Mouse (Mus musculus) ZHBTc4 (cell line): ENCODE results near the gene Tmem163.

ENCODE experiments used
- DNase-seq: peaks from one replicate; pipeline ENCODE4 v3.0.0-alpha.2; 2011; ENCODE audit warnings: low read depth, low spot score

The Tmem163 gene

DNA sequence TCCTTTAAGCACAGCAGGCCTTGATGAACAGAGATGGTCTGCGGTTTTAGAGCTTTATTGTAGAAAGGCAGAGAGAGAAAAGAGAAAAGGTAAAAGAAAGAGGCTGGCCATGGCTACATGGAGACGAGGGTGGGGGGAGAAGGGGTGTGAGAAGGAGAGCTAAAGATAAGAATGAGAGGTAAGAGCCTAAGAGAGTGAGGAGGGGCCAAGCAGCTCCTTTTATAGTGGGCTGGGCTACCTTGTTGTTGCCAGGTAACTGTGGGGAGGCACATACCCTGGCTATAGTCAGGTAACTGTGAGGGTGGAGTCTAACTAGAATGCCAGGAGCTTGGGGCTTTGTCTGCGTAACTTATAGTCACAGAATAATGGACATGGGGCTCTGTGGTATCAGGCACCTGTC lies 110.7 kb downstream of the Tmem163 start:
- no peak for DNase-seq

- no peak for DNase-seq
These were observed 122.9 kb downstream of the Tmem163 start for GRCm38 (mm10) chr1:127556486-127556845.

DNA sequence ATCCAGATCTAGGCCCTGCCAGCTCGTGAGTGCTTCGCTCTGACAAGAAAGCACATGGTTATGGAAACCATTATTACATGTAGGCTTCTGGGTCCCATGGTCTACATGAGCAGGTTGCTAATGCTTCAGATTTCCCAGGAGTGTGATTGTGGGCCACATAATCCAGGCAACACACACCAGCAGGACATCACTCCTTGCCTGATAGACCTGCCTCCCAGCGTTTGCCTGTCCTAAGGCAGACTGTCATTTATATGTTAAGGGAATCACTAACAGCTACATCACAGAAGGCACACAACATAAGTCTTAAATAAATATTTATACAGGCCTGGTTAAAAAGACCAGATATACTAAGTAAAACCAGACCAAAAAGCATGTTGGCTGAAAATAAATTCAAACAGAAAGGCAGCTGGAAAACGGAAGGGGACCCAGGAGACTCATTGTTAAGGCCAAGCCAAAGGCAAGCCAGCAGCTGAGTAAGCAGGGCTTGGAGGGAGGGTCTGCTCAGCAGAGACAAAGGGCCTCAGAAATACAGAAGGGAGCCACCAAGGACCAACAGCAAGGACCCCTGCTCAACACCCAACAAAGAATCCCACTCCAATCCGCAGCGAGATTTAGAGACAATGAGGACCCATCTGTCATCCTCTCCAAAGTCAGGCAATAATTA lies 123.4 kb downstream of the Tmem163 start:
- no peak for DNase-seq

GRCm38 (mm10) chr1:127548078-127548477 lies 131.3 kb downstream of the Tmem163 start:
- DNase-seq, result no peak

- no peak for DNase-seq
These were observed 136.6 kb downstream of the Tmem163 start for GRCm38 (mm10) chr1:127542756-127543155.

DNA sequence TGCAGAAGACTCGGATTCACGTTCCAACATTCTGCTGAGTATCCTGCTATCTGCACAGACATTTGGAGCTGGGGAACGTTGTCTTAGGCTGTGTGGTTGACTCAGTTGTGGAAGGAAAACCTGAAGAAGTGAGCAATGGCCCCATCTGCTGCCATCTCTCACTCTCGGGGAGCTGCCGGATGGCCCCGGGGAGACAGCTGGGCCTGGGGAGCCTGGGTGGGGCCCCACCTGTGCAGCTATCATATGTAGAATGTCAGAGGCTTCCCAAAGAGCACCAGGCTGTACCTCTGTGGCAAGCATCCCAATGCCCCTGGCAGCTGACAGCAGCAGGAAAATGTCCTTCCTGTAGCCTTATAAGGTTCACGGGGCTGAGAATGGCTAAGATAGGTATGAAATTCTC lies 137.4 kb downstream of the Tmem163 start:
- DNase-seq, result no peak

GRCm38 (mm10) chr1:127541522-127541921 lies 137.8 kb downstream of the Tmem163 start:
- DNase-seq, result no peak

- DNase-seq, result peak; percentile 26
These were observed 141.9 kb downstream of the Tmem163 start for GRCm38 (mm10) chr1:127537204-127538038.

GRCm38 (mm10) chr1:127536448-127536847 lies 142.9 kb downstream of the Tmem163 start:
- no peak for DNase-seq

GRCm38 (mm10) chr1:127531723-127532122 lies 147.6 kb downstream of the Tmem163 start:
- no peak for DNase-seq

- peak; percentile 24 for DNase-seq
These were observed 148.3 kb downstream of the Tmem163 start for GRCm38 (mm10) chr1:127530849-127531580.

GRCm38 (mm10) chr1:127523364-127523763 lies 156.0 kb downstream of the Tmem163 start:
- DNase-seq, result no peak

- DNase-seq, result no peak
These were observed 164.5 kb downstream of the Tmem163 start for GRCm38 (mm10) chr1:127514888-127515287.

GRCm38 (mm10) chr1:127514479-127514878 lies 164.9 kb downstream of the Tmem163 start:
- no peak for DNase-seq

DNA sequence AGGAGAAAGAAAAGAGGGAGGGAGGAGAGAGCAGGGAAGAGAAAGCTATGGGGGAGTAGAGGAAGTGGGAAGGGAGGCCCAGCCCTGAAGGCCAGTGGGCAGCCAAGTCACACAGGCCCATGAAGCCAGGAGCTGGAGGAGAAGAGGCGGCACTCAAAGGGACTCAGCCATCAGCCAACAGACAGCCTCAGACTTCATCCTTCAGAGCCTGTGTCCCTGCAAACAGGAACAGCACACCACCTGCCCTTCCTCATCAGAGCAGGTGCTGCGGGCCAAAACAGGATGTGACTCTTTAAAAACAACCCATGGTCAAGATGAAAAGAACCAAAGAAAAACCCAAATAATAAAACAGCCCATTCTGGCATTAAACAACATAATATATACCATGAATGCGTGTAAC lies 165.7 kb downstream of the Tmem163 start:
- DNase-seq, result no peak

GRCm38 (mm10) chr1:127513140-127513539 lies 166.2 kb downstream of the Tmem163 start:
- no peak for DNase-seq

DNA sequence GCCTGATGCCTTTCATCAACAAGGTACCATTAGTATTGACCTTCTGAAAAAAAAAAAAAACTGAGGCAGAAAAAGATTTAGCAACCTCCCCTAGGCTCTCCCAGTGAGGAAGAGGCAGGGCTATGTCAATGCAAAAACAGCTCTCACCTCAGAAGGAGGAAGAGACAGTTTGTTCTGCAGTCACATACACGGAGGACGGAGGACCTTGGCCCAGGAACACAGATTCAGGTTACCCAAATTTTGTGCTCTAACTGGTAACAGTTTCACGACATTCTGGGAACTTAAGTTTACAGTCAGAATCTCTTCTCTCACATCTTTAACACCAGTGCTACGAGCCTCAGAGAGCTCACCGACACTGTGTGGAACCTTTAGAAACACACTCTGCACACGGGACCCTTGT lies 166.6 kb downstream of the Tmem163 start:
- DNase-seq, result no peak

DNA sequence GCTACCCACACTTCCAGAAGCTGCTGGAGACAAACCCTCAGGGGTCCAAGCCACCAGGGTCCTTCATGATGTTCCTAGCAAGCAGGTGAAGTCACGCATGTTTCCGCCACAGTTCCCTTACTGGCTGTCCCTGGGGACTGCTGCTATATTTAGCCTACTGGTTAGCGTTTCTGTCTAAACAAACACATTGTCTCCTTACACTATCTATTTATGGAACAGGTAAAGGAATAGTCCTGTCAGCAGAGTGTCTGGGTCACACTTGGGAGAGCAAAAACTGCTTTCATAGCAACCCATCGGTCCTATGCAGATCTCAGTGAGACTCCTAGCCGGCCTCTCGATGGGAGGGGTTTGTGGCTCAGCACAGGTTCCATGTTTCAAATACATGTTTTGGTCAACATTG lies 168.0 kb downstream of the Tmem163 start:
- no peak for DNase-seq

- DNase-seq, result no peak
These were observed 170.4 kb downstream of the Tmem163 start for GRCm38 (mm10) chr1:127508921-127509320.

GRCm38 (mm10) chr1:127508067-127508739 lies 171.1 kb downstream of the Tmem163 start:
- DNase-seq, result no peak

DNA sequence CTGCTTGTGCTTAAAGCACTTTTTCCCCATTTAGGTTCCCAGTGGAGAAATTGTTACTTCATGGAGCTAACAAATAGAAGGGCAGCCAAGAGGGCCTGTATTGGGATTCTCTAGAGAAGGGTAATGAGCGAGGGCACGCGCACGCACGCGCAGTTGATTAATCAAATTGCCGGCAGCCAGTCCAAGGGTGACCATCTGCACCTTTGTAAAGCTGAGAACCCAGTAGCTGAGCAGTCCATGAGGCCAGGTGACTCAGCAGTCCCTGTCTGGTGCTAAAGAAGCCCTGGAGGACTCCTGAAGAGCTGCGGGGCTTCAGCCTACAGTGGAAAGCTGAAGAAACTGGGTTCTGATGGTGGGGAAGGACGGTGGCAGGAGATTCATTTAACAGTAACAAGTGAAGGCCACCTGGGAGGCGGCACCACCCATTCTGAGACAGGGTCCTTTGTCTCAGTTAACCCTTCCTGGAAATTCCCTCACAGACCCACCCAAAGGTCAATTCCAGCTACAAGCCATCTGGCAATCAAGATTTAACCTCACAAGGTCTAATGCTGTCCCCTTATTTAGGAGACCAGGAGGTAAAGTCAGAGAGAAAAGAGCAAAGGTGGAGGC lies 172.2 kb downstream of the Tmem163 start:
- peak; percentile 83 for DNase-seq
